ENCODE assay signal across 12 mouse cellular contexts in the genomic region with DNA sequence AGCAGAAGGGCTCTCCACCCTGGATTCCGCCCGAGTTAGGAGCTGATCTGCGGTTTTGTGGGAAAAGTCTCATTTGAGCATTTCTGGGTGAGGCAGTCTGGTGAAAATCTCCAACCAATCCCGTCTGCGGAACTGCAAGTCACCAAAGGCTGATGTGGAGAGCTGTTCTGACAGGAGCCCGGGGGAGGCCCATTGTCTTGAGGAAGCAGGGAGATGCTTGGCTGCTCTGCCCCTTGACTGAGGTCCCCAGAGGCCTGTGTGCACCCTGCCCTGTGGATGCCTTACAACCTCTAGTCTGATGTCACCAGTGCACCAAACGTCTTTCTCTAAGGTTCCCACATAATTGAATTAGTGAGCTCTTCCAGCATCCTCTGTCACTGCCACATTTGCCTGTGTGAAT.
"Had no signal": no experiment of that assay in that cellular context is flagged by ENCODE, and none has a peak within 500 bp of the region (broad histone marks: within the 10 kb centered on the region; RNA-seq: fewer than 3 reads in every experiment).

No protein-coding gene starts in this region.

- DNase-seq: kidney, adult 2 months; kidney, postnatal 36 days; layer of hippocampus, adult 9-11 months; layer of hippocampus, postnatal 36 days; liver, embryonic 13.5 days; liver, postnatal 0 days; right cerebral cortex, postnatal 4 days; spleen, adult 18-20 months; thymus, postnatal 36 days had no signal

- H3K27ac ChIP-seq: intestine, embryonic 15.5 days; kidney, embryonic 15.5 days; limb, embryonic 15.5 days; liver, embryonic 13.5 days had no signal

- H3K9me3 ChIP-seq: intestine, embryonic 15.5 days; kidney, embryonic 15.5 days; limb, embryonic 15.5 days; liver, embryonic 13.5 days had no signal

- H3K27me3 ChIP-seq: intestine, embryonic 15.5 days; kidney, embryonic 15.5 days; limb, embryonic 15.5 days; liver, embryonic 13.5 days had no signal

- H3K4me1 ChIP-seq: intestine, embryonic 15.5 days; limb, embryonic 15.5 days; liver, embryonic 13.5 days had no signal

- H3K9ac ChIP-seq: intestine, embryonic 15.5 days; kidney, embryonic 15.5 days; limb, embryonic 15.5 days; liver, embryonic 13.5 days; liver, postnatal 0 days had no signal

- H3K4me2 ChIP-seq: intestine, embryonic 15.5 days; kidney, embryonic 15.5 days; limb, embryonic 15.5 days; liver, embryonic 13.5 days had no signal

- H3K4me3 ChIP-seq: intestine, embryonic 15.5 days; kidney, embryonic 15.5 days; limb, embryonic 15.5 days; liver, embryonic 13.5 days had no signal

- ATAC-seq: intestine, embryonic 15.5 days; liver, postnatal 0 days had no signal

- H3K36me3 ChIP-seq: intestine, embryonic 15.5 days; kidney, embryonic 15.5 days; limb, embryonic 15.5 days; liver, embryonic 13.5 days had no signal
